Mouse (Mus musculus): ENCODE measurements around the gene Uggt1. TPM values are rescaled to one million over a fixed set of nuclear protein-coding genes. Genes with fewer than 3 reads are reported as not detected.

Gene Uggt1
- total RNA-seq, 2 experiments from 2014 or later = 94.4 to 118 TPM

DNA sequence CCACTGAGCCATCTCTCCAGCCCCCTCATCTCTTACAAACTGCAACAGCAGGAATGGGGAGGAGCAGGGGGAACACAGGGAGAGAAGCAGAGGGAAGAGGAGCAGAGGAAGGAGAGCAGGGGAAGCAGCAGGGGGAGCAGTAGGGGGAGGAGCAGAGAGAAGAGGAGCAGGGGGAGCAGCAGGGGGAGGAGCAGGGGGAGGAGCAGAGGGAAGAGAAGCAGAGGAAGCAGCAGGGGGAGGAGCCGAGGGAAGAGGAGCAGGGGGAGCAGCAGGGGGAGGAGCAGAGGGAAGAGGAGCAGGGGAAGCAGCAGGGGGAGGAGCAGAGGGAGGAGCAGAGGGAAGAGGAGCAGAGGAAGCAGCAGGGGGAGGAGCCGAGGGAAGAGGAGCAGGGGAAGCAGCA is 14.1 kb upstream of the Uggt1 start:
- ATAC-seq (replicated peaks; ENCODE audit: poor library complexity) = no peak

DNA sequence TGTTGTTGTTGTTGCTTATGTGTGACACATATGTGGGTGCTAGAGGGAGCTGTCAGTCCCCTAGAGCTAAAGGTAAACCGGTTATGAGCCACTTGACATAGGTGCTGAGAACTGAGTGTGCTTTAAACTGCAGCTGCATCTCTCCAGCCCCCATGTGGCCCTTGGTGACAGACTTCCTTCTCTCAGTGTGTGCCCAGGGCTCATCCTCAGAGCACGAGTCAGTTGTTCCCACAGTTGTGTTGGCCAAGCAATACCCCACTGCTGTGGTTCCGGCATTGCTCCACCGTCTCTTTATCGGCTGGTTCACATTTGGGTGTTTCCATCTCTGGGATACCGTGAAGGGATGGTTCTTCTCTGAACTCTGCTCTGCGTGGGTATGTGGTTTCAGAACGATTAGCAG is 12.8 kb upstream of the Uggt1 start:
- ATAC-seq (replicated peaks; ENCODE audit: poor library complexity) = peak; percentile 48

DNA sequence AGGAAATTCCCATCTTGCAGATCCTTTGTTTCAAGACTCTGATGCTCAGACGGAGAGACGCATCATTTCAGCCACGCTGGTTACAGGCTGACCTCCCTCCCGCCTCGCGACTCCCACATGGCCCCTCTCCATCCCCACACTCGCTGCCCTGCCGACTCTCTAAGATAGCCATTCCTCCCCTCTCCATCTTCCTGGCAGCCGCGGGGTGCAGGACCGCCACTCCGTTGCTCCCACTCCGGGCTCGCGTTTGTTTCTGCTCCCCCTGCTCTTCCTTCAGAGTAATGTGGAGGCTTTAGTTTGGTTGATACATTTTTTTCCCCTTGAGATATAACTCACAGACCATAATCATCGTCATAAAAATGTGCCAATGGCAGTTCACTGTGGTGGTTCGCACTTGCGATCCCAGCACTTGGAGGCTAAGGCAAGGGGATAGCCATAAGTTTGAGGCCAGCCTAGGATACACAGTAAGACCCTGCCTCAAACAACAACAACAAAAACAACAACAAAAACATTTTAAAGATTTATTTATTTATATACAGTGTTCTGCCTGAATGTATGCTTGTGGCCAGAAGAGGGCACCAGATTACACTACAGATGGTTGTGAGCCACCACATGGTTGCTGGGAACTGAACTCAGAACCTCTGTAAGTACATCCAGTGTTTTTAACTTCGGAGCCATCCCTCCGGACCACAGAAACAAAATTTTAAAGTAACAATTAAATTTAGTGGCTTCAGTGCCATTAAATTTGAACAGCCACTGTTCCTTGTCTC is 11.5 kb upstream of the Uggt1 start:
- ATAC-seq (replicated peaks; ENCODE audit: poor library complexity) = no peak

DNA sequence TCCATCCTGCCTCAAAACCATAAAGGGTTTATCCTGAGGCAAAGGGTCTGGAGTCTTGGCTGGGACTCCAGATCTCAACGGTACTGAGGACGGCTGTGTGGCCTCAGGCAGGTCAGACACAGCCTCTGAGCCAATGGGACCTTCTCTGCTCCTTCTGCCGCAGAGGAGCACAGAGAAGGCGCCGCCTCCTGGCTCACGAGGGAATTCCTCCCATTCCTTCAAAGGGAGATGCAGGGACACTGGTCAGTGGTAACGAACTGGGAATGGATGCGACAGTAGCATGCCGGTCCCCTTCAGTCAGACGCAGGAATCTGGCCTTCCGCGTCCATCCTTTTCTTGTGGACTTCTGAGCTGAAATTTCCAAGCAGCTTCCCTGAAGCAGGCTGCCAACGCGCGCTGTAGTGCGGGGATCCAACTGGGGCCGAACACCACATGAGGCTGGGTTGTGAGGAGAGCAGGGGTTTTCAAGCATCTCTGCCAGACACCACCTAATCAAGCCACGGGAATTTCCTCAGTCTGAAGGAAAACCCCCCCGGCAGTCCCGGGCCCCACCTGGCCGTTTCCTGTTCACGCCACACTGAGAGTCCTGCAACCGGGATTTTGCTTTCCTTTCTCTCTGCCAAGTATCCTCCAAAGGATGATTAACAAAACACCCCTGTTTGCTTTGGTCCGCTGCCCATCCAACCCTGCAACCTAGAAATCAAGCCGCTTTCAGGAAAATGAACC is 10.3 kb upstream of the Uggt1 start:
- no peak; the same call in 1 of the 2 replicates for ATAC-seq (replicated peaks; ENCODE audit: poor library complexity)

DNA sequence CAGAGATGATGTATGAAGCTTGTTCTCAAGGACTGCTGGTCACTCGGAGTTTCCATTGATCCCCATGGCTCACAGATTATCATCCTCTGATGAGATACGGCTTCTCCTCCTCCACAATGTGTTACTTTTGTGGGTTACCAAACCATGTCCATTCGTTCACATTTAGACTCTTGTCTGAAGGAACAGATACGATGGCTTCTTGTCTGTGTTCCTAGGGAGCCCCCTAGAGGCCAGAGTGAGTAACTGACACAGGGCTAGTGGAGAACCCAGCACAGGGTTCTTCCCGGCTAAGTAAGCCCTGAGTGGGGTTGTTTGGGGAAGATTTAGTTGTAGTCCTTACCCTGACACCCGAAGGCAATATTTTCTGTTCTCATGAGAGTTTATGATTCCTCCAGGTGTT is 8.3 kb upstream of the Uggt1 start:
- ATAC-seq (replicated peaks; ENCODE audit: poor library complexity) = peak; percentile 92

DNA sequence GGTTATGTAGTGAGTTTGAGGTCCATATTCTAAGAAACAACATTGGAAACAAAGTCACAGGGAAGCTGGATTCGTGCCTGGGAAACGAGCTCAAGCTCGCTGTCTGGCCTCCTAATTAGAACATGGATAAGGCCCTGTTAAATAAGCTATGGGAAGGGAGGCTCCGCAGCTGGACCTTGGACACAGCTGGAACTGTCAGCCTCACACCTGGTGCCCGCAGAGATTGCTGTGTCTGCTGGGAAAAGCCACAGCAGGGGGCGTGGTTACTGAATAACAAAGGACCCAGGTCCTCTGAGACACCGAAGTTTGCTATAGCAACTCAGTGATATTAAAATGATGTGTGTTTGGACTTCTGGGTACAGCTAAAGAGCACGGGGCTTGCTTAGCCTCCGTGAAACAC is 6.9 kb upstream of the Uggt1 start:
- ATAC-seq (replicated peaks; ENCODE audit: poor library complexity) = no peak

DNA sequence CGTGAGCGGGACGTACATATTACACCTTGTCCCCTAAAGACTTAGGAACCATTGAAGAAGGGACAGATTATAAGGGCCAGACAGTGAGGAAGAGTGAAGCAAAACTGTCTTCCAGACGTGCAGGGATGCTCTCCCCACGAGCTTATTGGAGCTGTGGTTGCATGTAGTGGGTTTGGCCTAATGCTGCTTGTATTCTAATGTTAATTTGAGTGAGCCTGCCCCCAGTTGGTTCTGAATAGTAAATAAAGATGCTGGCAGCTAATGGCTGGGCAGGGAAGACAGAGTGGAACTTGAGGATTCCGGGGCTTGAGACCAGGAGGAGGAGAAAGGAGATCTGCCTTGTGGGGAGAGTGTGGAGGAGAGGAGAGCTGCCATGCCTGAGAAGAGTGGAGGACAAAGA is 2.2 kb upstream of the Uggt1 start:
- no peak for ATAC-seq (replicated peaks; ENCODE audit: poor library complexity)

DNA sequence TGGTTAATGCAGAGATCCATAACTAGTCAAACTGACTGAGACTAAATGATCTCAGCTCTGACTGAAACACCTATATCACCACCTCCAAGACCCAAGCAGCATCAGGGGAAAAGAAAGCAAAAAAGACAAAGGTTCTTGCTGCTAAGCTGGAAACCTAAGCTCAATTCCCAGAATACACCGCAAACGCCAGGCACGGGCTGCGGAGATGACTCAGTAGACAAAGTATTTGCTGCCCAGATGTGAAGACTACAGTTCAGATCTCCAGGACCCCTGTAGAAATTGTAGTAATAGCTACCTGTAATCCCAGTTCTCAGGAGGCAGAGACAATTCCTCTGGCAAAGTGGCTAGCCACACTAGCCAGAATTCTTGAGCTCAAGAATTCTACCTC is 302 bp upstream of the Uggt1 start:
- ATAC-seq (replicated peaks; ENCODE audit: poor library complexity) = no peak

DNA sequence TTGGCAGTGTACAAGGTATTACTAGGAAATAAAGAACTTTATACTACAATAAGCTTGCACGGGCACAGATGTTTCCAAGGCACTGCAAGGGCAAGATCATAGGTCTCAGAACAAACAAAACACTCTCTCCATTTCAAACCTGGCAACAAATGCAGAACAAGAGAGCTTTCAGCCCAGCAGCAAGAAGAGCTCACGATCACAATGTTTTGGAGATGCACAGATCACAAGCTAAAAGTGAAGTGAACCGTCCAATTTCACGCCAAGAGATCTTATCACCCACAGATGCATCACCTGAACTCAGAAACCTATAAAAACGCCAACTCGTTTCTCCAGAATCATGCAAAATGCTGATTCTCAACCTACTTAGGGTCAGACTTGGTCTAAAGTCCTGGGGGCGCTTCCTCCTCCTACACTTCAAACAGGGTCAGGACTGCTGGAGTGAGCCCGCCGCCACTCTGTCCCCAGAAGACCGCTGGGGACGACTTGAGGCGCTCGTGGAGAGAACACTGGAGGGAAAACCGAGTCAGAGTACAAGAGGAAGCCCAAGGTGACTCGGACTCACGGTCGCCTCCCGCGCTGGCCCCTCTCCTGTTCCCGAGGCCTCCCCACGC is 968 bp downstream of the Uggt1 start:
- peak; percentile 2 for ATAC-seq (replicated peaks; ENCODE audit: poor library complexity)

DNA sequence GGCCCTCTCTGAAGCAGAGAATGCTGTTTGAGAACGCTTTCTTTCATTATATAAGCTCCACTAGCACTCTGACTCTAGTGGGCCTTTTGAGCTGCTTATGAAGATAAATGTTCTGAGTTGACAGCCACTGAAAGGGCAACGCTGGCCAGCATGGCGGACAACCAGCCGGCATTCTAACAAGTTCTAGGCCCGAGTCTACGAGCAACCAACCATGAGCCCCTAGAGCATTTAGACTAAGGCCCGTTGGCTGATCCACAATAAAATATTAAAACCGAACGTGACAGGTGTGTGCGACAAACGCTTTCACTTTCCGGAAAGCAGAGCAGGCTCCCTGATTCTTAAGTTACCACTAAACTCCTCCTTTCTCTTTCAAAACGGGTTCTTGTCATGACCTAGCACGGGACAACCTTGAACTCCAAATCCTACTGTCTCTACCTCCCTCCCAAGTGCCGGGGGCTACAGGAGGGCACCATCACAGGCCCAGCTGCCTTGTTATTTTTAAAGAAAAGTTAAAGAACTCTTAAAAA is 2.6 kb downstream of the Uggt1 start:
- no peak for ATAC-seq (replicated peaks; ENCODE audit: poor library complexity)

DNA sequence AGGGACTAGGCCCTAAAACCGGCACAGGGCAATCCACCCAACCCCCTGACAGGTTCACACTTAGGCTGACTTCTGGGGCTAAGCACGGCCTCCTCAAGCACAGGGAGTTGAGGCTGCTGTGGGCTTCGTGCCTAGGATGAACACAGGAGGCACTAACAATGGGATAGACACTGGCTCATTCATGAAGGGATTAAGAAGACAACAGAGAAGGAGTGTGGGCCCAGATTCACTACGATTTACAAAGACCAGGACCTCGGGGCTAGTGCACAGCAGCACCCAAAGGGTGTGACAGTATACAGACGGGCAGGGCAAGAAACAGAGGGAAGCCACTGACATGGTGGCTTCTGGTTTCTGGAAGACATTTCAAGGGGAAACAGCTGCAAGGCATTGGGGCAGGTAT is 4.3 kb downstream of the Uggt1 start:
- ATAC-seq (replicated peaks; ENCODE audit: poor library complexity) = no peak

DNA sequence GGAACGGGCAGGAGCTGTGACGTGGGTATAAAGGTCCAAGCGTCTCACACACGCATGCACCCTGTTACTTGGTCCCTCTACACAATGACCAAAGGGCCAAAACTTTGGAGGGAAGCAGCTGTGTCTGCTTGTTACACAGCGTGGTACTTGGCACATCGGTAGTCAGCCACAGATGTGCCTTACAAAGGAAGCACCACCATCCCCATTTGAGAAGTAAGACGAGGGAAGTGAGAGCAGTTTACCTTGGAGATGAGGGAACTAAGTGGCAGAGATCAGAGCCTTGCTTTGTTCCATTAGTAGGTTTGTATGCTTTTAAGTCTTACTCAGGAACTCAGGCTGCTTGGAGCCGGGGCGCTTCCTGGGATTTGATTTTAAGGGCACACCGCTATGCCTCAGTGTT is 5.1 kb downstream of the Uggt1 start:
- peak; percentile 24; the same call in 1 of the 2 replicates for ATAC-seq (replicated peaks; ENCODE audit: poor library complexity)

DNA sequence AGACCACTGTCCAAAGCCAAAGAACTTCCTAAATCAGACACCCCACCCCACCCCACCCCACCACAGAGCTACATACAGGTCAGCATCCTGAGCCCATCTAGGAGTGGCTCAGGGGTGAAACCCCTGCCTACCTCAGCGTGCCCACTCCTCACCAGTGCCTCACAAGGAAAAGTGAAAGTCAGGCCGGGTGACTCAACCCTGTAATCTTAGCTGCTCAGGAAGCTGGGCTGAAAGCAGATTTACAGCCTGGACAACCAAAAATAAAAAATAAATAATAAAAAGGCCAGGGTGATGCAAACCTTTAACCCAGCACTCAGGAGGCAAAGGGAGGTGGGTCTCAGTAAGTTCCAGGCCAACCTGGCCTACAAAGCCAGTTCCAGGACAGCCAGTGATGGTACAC is 8.7 kb downstream of the Uggt1 start:
- ATAC-seq (replicated peaks; ENCODE audit: poor library complexity) = no peak

DNA sequence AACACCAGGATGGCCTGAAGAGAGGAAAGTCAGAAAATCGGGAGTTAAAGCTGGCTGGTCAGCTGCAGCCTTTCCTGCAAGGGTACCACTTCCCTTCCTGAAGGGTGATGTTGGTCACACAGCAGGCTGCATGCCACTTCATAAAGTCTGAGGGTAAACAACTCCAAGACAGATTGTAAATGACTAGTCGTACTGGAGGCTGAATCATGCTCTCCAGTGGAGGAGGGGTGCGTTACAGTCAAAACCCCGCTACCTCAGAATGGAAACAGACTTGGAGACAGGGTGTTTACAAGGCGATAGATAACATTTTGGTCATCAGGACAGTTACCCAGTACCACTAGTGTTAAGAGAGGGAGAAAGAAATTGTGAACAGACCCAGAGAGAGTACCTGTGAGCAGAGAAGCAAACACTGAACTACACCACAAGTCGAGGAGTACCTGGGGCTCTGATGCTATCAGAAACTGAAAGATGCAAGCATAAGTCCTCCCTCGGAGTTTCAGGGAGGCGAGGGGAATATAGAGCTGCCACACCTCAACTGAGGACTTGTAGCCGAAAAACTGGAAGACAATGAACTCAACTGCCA is 9.4 kb downstream of the Uggt1 start:
- no peak for ATAC-seq (replicated peaks; ENCODE audit: poor library complexity)

DNA sequence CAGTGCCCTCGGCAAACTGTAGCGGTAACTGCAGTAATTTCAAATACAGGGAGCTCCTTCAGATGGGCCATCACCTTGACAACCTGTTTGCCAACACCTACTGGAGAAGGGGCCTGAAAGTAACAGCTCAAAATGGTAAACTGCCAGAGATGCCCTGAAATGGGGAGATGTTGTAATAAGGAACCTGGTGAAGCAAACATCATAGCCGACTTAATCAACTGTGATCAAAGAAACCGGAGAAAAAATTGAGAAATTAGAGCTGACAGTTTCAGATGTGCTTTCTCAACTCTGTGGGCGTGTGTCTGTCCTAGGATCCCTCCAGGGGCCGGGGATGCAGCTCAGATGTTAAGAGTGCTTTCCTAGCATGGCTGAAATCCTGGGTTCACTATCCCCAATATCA is 11.3 kb downstream of the Uggt1 start:
- peak; percentile 66 for ATAC-seq (replicated peaks; ENCODE audit: poor library complexity)

DNA sequence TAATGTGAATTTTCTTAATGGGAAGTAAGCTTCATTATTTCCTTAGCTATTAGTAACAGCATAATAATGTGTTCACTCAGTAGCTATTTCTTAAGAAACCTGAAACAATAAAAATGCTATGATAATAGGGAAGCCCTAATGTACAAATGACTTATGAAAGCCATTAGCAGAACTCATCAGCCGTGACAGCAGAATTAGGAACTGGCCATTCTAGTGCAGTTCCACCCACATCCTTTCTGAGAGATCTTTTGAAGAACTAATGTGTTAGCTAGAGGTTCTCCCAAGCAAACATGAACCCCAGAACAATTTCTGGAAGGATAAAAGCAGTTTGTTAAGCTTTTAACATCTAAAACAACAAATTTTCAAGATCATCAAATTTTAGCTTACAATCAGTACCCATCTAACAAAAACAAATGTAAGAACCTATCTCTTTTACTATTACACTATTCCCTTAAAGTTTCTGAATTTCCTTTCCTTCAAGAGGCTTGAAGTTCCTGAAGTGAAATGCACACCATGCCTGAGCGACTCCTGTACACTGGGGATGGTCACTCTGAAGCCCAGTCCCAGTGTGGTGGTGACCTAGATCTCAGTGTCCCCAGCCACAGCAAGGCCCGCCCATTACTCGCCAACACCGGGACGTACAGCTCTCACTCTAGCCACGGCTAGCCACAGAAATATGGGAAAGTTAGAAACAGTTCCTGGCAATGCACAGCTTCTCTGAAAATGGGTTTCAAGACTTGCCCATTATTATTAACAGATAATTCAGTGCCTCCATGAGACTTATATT is 13.4 kb downstream of the Uggt1 start:
- ATAC-seq (replicated peaks; ENCODE audit: poor library complexity) = peak; percentile 76

DNA sequence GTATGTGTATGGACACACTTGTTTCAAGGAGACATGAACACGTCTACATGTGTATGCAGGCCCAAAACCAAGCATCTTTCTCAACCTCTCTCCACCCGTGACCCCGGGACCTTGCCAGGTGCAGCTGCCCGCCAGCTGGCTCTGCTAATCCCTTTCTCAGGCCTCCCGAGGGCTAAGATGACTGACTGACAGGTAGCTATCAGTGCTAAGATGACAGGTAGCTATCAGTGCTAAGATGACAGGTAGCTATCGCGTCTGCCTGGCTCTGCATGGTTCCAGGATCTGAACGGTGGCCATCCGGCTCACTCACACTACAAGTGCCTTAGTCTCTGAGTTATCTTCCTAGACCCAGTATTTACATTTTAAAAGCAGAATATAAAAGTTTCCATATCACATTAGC is 16.1 kb downstream of the Uggt1 start:
- no peak for ATAC-seq (replicated peaks; ENCODE audit: poor library complexity)

DNA sequence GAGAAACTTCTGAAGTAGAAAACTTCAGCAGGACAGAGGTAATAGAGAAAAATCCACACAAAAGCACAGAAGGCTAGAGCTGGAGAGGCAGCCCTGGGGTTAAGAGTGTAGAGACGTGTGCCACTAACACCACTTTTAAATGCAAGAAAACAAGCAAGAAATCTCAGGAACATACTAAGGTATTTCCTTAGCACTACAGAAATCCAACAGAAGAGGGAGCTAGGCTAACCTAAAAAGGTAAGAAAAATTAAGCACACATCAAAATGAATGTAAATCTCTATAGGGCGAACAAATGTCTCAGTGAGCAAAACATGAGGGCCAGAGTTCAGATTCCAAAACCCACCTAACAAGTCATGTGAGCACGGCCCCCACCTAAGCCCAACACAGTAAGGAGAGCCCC is 19.9 kb downstream of the Uggt1 start:
- 0 out of 2 replicates have a peak, but pooled peaks have one; percentile 26 for ATAC-seq (replicated peaks; ENCODE audit: poor library complexity)

DNA sequence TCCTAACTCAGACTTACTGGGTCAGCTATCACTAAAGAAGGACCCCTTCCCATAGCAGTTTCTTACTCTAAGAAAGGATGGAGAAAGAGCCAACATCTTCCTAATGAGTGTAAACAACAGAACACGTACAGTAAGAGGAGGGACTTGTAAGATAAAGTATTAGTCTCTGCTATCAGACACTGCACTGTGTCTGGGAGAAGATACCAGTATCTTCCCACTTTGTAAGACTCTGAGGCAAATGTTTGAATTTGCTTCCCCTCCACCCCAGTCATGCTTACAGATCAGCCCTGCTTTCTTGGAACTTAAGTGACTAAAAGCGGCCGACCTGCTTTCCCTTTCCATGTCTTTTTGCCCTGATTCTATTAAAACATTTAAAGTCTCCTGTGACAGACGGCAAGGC is 30.2 kb downstream of the Uggt1 start:
- peak; percentile 61 for ATAC-seq (replicated peaks; ENCODE audit: poor library complexity)

DNA sequence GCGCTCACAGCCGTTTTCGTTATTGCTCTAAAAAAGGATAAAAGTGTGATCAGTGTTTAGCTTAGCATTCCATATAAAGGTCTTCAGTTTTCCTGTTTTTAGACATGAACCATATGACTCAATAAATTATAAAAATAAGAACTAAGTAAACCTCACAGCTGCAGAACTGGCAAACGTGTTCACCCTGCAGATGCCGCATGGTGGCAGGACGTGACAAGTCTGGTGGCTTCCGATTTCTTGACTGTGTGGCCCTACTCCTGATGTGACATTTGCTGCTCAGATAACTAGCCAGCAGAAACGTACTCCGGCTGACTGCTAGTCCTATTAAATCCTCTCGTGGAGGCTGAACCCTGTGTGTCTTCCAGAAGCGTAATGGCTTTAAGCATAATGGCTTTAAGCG is 42.8 kb downstream of the Uggt1 start:
- ATAC-seq (replicated peaks; ENCODE audit: poor library complexity) = no peak

DNA sequence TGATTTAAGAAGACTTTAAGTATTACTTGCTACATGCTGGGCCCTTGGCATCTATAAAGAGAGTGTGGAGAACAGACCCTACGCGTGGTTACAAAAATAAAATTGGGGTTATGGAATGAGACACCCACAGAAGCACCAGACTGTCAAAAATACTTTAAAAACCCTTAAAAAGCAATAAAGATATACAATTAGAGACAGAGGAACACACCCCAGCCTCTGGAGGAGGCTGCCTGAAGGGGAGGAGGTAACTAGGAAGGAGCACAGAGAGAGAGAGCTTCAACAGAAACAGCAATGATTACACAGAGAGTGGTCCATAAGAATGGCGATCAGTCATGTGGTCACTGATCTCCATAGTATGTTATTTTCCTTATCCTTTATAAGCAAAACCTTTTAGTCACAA is 50.0 kb downstream of the Uggt1 start:
- ATAC-seq (replicated peaks; ENCODE audit: poor library complexity) = no peak
